Mouse (Mus musculus) right cerebral cortex, postnatal 10 days (tissue): Measurements from ENCODE around the gene Adamts2.

Source experiments
- DNase-seq, 2 experiments: peaks; one replicate each; pipeline ENCODE4 v3.0.0; 2021; ENCODE audit warnings: low spot score in 2 of 2

Gene Adamts2

GRCm38 (mm10) chr11:50601641-50602355 is at the start of gene Adamts2:
TSS of gene Adamts2 (plus strand) at chr11:50602084.
- DNase-seq = peak; percentile 63 to 76

- DNase-seq = no peak
Measured at GRCm38 (mm10) chr11:50557064-50557463, 44.8 kb upstream of the Adamts2 start.

DNA sequence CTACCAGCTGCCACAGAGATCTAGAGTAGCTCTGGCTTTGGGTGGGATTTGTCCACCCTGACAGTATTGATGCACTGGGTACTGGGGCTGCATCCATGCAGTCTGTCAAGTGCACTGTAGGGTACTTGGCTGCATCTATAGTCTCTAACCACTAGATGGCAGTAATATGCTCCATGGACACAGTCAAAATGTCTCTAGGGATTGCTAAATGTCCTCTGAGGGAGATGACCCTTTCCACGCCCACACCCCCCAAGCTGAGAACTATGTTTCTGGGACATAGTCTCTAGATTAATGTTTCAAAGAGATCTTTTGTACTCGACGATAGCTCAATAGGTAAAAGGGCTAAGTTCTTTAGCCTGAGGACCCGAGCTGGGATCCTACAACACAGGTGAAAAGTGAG is 42.8 kb upstream of the Adamts2 start:
- no peak for DNase-seq

DNA sequence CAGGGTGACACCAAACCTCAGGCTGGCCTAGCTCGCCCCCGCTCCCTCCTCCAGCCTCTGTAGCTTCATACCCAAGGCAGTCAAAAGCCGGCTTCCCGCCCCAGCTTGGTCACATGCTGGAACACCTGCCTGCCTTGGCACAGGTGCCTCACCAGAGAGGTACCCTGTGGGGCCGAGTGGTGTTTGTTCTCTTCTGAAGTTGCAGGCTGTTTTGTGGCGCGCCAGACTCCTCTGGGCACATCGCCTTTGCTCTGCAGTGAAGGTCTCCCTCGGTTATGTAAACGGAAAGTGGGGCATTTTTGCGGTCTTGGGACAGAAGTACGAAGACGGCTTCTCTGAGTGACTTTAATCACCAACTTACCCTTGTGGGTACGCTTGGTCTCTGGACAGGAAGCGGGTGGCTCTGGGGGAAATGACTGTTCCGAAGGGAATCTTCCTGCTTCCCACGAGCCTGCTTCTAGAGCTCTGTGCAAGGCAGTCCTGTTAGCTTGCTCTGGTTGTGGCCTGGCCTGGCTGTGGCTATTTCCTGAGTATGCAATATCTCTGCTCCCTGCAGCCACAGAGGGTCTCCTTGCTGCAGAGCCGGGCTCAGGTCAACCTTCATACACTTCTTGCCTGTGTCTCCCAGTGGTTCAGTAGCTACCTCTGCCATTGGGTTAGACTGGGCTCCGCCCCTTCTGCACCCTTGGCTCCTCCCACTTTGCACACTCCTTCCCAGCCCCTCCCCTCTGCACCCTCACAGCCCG is 36.2 kb upstream of the Adamts2 start:
- DNase-seq = no peak

DNA sequence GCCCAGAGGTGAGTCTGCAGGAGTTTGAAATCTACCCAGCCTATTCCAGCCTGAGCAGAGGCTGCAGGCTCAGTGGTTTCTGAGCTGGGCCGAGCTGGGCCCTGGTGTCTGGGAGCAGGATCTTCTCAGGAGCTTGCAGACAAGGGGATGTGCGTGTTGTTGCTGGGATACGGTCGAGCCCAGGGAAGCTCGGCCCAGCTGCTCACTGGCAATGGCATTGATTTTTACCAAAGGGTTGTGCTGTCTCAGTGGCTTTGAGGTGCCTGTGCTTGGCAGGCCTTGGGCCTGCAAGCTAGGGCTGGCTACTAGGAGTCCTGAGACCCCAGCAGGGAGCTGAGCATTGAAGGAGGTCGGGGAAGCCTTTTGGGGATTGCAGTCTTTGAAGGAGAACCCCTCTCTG is 30.4 kb upstream of the Adamts2 start:
- peak; percentile 41 to 56 for DNase-seq

DNA sequence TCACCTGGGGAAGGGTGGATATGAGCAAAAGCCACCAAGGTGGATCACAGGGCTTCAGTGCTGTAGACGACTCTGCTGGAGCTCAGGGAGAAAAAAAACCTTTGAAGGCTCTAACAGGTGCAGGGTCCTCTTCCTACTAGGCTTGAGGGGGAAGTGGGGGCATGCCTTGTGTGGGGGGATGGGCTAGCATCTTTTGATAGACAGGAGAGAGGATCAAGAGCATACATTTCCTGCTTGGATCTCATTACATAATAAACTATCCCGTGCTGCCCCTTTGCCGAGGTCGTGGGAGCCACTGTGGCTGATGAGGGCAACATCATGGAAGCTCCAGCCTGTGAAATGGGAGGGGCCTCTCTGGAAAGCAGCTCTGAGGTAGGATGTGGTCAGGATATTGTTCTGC is 25.4 kb upstream of the Adamts2 start:
- no peak for DNase-seq

DNA sequence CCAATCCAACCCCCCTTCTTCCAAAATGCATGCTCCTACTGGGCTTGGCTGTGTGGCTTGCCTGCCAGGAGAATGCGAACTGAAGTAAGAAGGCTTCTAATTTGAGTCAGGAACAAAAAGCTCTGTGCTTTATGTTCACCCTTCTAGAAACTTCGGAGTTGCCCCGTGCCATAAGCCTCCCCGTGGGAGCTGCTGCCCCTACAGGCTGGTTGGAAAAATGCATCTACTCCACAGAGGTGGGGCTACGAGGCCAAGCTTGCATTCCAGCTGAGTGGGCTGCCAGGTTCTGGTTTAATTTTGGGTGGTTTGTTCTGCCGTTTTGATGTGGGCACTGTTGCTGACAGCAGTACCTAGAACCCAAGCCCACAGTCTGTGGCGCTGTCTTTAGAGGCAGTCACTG is 14.9 kb upstream of the Adamts2 start:
- peak in 1 of 2 experiments; percentile 68 for DNase-seq

DNA sequence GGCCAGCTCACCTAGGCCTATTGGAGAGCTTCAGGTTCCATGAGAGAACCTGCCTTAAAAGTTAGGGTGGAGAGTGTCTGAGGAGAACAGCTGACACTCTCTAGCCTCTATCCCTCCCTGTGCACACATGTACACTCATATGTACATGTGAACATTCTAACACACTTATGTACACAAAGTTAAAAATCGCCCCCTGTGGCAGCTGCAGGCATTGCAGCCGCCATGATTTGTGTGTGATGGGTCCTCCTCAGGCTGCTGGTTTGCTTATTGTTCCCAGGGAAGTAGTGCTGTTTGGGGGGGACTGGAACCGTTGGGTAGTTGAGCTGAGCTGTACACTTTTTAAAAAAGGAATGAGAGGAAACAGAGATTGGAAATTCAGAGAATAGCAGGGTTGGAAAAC is 14.1 kb upstream of the Adamts2 start:
- peak; percentile 50 to 63 for DNase-seq

DNA sequence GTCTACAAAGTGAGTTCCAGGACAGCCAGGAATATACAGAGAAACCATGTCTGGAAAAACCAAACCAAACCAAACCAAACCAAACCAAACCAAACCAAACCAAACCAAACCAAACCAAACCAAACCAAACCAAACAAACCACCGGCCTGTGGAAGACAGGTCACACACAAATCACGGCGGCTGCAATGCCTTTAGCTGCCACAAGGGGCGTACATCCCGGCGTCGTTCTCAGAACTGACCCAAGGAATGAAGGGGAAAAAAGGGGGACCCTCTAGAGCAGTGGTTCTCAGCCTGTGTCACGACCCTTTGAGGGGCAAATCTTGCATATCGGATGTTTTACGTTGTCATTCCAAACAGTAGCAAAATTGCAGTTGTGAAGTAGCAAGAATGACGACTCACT is 12.8 kb upstream of the Adamts2 start:
- peak in 1 of 2 experiments; percentile 41 for DNase-seq

- peak; percentile 37 to 49 for DNase-seq
Measured at GRCm38 (mm10) chr11:50591053-50591452, 10.8 kb upstream of the Adamts2 start.

- DNase-seq = no peak
Measured at GRCm38 (mm10) chr11:50592892-50593553, 8.9 kb upstream of the Adamts2 start.

- DNase-seq = no peak
Measured at GRCm38 (mm10) chr11:50596571-50596970, 5.3 kb upstream of the Adamts2 start.

- no peak for DNase-seq
Measured at GRCm38 (mm10) chr11:50599156-50599555, 2.7 kb upstream of the Adamts2 start.

- DNase-seq = peak; percentile 48 to 55
Measured at GRCm38 (mm10) chr11:50602356-50603081, 635 bp downstream of the Adamts2 start.

DNA sequence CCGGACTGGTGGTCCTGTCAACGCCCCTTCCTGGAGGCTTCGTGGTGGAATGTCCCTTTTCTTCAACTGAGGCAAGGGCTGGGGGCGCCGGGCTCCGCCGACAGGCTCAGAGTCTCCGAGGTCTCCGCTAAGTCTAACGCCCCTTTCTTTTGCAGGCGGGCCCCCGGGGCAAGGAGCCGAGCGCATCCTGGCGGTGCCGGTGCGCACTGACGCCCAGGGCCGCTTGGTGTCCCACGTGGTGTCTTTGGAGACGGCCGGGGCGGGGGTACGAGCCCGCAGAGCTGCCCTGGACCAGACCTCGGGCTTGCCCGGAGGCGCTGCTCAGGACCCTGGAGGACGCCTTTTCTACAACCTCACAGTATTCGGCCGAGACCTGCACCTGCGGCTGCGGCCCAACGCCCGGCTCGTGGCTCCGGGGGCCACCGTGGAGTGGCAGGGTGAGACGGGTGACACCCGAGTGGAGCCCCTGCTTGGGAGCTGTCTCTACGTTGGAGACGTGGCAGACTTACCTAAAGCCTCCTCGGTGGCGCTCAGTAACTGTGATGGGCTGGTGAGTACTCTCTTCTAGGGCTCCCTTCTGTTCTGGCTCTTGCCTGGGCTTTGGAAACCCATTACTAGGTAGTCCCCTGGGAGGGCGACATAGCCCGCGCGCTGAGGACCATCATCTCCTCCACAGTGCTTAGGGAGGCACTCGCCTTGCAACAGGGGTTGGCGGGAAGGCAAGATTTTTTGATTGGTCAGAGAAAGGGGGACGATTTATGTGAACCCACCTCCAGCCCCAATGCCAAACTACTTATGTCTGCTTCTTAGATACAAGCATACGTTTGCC is 1.4 kb downstream of the Adamts2 start:
- DNase-seq = peak in 1 of 2 experiments; percentile 62

GRCm38 (mm10) chr11:50604371-50604770 is 2.5 kb downstream of the Adamts2 start:
- peak in 1 of 2 experiments; percentile 29 for DNase-seq

DNA sequence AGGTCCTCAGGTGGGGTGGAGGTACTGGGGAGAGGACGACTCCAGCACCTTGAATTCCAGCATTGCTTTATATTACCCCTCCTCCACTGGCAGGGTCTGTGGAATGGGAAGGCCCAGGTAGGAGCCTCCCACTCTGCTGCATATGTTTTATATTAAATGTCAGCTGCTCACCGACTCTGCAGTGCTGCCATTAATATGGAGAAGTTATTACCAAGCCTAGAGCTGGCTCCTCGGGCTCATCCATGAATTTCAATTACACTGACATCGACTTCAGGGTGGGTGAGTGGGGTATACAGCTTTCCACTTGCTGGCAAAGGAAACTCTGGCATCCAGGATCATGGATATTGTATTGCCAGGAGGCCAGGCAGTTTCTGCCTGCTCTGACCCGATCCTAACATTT is 9.3 kb downstream of the Adamts2 start:
- DNase-seq = no peak

DNA sequence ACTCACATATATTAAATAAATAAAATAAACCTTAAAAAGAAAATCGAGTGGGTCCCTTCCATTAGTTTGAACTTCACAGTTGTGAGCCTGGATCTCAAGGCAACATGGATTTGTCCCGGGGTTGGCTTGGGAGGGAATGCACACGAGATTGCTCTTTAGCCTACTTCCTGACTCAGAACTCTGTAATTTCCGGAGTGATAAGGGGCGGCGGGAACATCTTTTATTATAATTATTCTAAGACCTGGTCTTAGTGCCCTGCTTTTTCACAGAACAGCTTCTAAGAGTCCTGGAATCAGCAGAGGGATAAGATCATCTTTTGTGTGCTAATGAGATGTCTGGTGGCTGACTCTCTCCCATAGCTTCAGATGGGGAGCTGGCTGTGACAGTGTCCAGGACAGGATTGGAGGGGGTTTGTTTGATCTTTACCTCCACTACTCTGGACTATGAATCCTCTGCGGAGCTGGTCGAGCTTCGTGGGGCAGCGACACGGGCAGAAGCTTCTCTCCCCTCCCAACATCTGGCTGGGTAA is 15.2 kb downstream of the Adamts2 start:
- DNase-seq = no peak

DNA sequence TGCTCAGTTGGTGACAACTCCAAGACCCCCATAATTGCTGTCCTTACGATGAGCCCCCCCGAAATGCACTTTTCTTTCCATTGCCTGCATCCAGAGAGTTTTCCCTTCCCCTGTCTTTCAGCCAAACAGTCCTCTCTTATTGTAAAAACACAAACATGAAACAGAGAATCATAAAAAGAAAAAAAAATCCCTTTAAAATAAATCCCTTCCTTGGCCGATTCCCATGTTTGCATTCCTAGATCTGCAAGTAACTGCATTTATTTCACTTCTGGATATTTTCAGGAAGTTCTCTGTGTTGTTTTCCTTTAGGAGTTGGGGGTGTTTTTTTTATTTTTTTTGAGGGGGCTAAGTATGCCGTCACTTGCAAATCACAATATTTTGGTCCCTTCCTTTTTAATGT is 19.0 kb downstream of the Adamts2 start:
- no peak for DNase-seq

- DNase-seq = no peak
Measured at GRCm38 (mm10) chr11:50621364-50621763, 19.5 kb downstream of the Adamts2 start.

GRCm38 (mm10) chr11:50622238-50622726 is 20.4 kb downstream of the Adamts2 start:
- DNase-seq = no peak
